Mouse (Mus musculus) c-Kit-positive CD71-negative TER-119-negative erythroid progenitor cells, embryonic 14.5 days (primary cell): ENCODE data around the gene Vdac1.

Experiments
- DNase-seq: peaks from one replicate; pipeline ENCODE4 v3.0.0-alpha.2; 2013; ENCODE audit warnings: low read depth

Gene Vdac1

DNA sequence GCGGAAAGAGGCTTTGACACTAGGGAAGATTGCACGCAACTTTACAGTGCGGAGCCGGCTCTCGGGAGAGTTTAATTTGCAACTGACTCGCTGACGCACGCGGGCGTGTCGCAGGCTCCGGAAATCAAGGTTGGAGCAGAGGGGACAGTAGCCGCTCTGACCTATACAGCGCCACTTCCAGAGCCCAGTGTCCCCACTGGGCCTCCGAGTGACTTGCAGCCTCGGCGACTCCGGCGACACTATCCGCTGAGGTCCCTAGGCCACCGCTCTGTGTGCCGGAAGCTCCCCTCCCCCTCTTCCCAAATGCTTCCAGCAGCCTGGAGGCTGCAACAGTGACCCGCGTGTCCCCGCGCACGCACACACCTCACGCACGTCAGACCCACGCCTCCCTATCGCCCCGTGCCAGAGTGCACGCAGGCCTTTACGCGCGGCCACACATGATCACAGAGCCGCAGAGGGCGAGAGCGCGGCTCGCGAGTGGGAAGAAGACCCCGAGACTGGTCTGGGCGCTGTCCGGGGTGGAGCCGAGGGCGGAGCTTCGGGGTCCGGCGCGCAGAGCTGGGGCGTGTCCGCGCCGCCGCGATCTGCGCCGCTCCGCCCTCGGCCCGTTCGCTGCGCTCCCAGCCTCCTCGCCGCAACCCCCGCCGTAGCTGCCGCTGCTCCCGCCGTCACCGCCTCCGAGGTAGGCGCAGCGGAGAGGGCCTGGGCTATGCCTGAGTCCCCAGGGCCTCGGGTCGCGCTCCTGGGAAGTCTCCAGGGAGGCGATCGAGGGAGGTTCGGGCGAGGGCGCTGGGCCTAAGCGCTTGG, at the start of gene Vdac1:
Vdac1 (plus strand) TSS at position 390 of the 807 bp plus-strand sequence.
- peak; percentile 67 for DNase-seq

DNA sequence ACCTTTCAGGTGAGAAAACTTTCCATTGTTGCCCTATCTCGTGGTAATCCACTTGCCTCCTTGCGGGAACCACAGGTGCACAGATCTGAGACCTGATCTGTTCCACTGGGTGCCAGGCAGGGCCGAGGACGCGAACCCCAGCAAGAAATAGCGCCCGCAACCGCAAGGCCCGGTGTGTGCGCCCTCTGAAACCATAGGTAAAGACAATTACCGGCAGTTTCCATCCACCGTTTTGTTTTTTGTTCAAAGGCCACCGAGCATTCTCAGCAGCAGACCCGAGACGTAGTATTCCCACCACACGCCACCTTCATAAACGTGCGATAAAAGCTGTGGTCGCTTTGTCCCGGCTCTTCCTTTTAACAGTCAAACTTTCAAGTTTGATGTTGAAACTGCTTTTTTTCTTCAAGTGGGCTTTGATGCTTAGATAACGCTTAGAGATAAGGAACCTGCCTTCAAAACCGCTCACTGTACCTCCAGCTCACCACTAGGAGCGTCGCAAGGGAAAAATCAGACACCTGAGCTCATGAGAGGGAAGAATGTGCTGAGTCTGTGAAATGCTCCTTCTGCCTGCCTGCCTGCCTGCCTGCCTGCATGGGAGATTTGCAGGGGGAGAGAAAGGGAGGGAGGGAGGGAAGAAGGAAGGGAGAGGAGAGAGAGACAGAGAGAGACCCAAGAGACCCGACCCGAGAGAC, 46.4 kb upstream of the Vdac1 start:
- no peak for DNase-seq

DNA sequence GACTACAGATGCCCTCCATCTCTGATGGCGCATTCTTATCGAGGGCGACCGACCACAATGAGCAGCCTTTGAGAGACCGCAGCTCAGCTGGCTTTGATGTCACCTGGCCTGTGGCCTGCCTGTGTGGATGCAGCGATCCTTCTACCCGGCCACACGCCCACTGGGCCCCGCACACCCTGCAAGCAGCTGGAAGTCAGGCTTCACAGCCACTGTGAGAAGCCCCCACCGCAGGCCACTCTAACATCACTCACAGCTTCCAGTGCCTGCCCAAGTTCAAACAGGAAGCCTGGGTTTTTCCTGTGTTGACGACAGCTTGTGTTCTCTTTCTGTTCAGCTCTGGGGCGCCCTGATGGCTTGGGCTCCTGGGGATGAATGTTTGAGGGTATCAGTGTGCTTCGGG, 42.2 kb upstream of the Vdac1 start:
- DNase-seq, result no peak

DNA sequence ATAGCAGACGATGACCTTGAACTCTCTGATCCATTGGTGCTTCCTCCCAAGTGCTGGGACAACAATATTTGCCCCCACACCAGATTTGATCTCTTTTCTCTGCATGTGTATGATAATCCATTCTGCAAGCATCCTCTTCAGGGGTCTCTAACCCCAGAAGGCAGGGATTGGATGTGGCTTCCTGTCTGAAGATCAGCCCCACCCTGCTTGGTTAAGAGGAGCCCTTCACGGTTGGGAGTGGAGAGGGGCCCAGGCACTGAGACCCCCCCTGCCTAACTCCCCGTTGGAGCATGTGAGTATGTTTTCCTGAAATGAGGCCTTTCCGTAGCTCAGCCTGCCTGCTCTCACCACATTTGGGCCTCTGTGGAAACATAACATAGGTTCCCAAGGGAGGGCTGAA, 41.0 kb upstream of the Vdac1 start:
- DNase-seq, result no peak

DNA sequence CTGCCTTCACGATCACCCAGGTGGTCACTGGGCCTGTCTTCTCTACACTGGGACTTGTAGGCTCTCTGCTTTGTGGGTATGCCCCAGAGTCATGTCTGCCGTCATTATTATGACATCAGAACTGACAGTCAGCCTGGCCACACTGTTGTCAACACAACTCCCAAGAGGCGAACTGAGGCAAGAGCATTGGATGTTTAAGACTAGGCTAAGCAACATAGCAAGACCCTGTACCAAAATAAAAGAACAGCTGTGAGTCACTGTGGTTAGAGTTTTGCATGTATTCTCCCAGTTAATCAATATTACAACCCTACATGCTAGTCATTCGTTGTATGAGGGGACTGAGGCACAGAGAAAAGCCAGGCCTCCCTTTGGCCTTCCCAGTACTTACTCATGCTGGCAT, 40.1 kb upstream of the Vdac1 start:
- DNase-seq, result no peak

DNA sequence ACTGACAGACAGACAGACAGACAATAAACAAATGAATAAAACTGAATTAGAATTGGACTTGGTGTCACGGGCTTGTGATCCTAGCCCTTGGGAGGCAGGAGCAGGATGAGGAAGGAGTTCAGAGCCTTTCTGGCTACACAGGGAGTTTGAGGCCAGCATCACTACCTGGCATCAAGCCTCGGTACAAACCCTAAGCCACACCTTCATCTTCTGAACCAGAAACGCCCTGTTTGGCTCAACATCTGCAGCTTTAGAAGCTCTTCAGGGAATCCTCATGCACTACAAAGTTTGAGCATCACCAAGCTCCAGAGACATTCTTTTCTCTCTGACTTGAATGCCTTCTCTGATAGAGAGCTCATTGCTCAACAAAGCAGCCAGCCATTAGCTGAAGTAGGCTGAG, 39.1 kb upstream of the Vdac1 start:
- DNase-seq, result no peak

DNA sequence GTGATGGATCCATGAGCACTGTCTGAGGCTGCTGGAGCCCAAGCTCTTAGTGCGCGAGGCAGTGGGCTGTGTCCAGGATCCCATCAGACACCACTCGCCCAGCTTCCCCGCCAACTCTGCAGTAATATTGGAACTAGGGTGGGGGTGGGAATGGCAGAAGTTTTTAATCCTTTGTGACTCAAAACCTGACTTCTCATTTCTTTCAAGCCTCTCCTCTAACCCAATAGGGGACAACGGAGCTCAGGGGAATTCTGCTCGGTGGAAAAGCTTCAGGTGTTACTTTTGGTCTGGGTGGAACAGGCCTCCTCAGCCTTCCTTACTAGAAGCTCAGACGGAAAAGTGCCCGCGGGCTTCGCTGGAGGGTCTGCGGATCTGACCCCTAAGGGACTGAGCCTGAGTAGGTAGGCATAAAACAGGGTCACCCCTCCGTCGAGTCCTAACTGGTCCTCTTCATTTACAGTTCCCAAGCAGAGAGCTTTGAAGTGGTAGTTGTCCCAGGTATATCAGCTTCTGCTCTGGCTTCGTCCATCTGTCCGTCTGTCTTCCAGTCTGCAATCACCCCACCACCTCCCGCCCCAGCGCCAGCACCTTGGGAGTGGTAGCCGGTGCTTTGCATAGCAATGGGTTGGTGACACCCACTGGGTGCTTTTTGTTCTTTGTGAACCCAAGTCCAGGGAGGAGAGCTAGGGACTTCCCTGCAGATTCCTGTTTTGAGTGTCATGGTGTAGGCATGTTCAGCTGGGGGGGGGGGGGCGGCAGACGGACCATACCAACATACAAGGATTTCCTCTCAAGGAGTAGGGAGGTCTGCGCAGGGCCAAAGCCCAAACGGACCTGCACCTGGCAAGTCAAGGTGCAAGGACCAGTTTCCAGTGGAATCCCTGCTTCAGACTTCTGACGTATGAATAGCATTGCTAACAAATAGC, 36.0 kb upstream of the Vdac1 start:
- DNase-seq, result no peak

DNA sequence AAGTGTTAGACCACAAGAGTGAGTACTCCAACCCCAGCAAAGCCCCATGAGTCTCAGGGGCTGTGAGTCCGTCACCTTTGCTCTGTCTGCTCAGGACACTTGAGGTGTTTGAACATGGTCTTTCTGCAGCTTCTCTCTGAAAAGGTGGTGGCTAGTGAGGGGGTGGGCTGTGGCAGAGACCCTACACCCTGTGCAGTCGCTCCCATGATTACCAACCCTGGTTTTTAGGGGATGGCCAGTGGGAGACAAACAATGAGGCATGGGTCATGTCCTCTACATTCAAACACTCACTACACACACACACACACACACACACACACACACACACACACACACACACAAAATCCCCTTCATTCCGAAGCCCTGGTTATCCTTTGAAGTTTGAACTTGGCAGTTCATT, 33.3 kb upstream of the Vdac1 start:
- no peak for DNase-seq

DNA sequence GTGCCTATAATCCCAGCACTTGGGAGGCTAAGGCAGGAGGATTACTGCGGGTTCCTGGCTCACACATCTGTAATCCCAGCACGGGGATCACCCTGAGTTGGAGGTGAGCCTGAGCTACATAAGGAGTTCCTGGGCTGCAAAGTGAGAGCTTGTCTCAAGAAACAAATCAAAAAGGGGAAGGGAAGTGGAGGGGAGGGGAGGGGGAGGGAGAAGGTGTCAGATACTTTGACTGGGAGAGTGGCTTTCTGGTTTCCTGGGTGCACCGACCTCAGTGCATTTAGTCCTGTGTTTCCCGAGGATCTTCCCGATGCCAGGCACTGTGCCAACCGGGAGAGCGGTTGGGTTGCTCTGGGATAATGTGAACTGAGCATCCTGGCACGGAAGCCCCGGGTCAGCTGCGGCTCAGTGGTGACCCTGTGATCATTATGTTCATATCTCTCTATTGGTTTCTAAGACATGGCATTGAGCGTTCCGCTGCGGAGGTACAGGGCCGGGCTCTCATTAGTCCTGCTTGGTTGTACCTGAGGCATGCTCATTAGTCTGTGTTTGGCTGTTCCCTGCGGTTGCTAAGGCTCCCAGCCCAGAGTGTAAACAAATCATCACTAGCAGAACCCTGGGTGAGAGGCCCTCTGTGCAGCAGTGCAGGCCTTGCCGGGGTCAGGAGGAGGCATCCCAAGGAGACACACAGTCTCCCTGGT, 28.1 kb upstream of the Vdac1 start:
- no peak for DNase-seq

DNA sequence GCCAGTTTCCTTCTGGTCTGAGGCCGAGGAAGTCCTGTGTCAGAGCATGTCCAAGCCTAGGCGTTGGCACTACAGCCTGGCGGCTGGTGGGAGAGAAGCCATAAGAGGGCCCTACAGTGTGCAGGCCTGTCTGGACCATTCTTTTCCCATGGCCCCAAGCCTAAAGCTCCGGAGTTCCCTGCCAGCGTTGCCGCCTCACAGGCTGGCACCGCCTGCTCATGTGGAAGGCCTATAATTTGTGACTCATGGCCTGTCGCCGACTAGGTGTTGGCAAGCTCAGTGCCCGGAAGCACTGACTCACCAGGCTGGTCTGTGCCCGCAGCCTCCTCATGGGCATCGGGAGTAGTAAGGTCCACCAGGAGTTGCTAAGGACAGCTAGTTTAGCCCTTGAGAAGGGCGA, 27.0 kb upstream of the Vdac1 start:
- no peak for DNase-seq

DNA sequence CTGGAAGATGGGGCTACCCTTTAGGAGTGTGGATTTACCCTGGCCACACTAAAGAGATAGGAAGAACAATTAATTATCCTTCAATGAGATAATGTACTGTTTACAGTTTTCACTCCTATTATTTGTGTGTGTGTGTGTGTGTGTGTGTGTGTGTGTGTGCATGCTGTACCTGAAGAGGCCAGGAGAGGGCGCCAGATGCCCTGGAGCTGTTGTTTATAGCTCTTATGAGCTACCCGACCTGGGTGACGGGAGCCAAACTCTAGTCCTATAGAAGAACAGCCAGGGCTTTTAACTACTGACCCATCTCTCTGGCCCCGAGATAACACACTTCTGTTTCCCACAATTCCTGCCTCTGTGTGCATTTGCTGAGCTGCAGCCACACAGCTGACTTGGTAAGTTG, 25.4 kb upstream of the Vdac1 start:
- no peak for DNase-seq

DNA sequence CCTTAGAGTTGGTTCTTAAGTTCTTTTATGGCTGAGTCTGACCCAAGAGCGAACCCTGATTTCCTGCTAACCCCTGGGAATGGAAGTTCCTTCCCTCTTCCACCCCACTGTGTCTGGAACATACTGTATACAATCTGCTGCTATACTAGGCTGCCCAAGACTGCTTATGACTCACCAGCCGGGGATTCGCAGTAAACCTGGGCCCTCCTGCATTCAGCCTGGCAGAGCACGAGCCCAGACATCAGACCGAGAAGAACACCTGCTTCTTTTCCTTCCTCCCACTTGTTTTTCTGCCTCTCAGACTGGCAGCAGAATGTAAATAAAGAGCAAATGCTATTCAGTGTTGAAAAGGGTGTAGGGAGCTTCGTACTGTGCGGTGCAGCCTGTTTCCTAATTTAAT, 24.7 kb upstream of the Vdac1 start:
- DNase-seq, result no peak

DNA sequence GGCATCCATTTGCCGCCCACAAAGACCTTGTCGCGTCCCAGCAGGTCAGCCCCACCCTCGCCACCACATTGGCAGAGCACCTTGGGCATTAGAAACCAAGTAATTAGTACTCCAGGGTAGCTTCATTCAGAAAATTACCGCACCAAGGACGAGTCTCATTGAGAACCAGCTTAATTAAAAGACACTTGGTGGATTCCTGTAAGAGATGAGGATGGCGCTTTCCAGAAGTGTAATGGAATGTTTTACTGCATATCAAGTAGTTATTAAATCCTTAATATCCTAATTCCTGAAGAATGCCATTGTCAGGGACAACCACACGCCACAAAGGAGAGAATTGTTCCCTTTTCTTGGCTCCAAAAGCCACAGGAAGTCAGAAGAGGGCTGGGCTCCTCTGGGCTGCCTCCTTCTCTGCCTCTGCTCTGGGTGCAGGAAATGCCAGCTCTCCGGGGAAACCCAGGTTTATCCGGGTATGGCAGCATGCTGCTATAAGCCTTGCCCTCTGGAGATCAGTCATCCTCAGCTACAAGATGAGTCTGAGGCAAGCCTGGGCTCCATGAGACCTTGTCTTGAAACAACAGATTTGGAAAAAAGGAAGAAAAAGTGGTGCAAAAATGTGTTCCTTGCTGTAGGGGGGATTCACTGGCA, 22.9 kb upstream of the Vdac1 start:
- DNase-seq, result no peak

DNA sequence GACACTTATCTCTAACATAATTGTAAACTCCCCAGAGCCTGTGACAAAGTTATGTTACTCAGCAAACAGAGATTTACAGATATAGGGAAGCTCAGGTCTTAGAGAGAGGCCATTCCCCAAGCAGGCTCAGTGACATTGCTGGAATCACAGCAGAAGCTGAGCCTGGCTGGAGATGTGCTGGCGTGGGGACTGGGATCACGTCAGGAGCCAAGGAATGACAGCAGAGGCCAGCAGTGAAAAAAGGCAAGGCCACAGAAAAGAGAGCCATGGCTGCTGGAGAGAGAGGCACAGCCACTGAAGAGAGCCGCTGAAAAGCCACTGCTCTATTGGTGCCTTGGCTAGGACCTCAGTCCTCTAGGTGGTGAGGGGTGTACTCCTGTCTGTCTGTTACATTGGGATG, 22.3 kb upstream of the Vdac1 start:
- no peak for DNase-seq

DNA sequence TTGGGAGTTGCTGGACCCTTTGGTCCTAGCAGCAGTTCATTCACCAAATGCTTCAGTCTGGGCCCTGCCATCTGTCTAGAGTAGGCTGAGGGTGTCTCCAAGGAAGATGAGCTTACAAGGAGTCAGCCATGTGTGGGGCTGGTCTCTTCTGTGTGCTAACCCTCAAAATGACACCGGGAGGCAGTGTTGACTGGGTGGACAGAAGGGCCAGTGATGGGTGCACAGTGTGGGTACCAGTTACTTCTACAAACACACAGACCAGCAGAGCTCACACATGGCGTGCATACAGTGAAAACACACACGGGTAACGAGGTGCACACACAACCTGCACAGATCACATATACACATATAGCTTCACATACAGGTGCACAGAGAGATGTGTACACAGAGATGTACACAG, 21.6 kb upstream of the Vdac1 start:
- no peak for DNase-seq

DNA sequence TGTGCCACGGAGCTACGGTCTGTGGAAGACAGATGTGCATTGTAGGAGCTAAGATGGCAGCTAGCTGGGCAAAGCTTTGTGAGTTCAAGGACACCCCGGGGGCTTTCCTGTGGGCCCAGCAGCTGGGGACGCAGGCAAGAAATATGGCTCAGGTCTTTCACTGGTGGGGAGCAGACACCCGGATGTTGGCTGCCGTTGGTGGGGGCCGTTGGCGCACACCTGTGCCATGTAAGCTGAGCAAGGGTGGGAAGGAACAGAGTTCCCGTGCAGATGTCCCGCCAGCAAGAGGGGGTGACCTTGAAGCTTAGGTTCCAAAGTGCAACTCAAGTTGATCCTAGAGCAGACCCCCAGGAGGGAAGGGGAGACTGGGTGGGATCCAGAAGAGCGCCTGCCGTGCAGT, 21.1 kb upstream of the Vdac1 start:
- no peak for DNase-seq

DNA sequence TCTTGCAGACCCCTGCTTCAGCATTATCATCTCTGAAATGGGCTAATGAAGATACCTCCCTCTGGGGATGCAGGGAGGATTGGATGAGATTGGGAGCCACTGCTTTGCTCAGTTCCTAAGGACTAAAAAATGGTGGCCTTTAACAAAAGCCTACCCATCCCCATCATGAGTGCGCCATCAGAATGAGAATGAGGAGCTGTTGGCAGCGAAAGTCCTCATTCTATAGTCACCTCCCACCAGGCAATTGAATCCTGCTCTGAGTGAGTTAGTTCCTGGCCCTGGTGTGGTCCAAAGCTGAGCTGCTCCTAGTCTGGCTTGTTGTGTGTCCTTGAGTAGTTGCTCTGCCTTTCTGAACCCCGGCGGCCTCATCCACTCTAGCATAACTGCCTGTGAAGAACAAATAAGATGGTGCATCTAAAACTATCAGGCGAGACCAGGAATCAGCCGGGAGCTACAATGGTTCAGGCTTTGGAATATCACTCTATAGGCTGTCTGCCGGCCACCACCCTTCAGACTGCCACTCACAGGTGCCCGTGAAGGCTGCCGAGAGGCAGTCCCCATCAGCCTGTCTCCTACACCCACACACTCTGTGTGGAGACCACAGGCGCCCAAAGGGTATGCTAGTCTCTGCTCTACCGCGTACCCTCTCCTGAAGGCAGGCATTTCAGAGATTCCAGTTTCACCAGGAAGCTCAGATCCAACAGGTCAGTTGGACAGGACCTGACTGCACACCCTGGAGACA, 20.4 kb upstream of the Vdac1 start:
- no peak for DNase-seq

DNA sequence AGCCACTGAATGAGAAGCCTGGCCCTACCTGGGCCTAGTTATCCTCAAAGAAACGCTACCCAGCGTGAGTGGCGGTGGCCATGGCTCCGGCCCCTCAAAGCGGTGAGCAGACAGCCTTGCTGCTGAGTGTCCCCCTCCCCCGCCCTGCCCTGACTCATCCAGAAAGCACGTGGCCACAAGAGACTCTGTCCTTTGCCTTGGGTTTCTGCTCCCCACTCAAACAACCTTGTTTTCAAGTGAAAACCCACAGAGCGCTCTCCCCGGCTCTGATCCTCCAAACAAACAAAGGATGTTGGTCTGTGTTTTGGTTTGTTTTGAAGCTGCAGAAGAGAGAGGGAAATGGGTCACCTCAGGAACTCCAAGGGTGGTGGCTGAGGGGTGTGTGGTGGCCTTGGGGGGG, 19.7 kb upstream of the Vdac1 start:
- DNase-seq, result no peak

DNA sequence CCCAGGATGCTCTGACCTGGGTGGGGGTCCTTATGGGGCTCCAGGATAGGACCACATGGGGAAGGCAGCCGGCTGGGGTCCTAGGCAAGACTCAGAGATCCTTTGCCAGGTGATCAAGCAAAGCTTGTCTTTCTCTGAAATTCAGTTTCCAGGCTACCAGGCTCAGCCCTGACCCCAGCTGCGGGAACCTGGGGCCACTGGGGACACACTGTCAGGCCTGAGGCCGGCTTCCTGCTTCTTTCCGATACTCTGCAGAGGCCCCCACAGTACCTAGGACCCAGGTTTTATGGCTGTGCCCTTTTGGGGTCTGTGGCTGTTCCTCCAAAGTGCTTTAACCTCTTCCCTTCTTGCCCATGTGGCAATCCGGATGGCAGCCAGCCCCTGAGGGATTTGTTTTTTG, 19.2 kb upstream of the Vdac1 start:
- no peak for DNase-seq

DNA sequence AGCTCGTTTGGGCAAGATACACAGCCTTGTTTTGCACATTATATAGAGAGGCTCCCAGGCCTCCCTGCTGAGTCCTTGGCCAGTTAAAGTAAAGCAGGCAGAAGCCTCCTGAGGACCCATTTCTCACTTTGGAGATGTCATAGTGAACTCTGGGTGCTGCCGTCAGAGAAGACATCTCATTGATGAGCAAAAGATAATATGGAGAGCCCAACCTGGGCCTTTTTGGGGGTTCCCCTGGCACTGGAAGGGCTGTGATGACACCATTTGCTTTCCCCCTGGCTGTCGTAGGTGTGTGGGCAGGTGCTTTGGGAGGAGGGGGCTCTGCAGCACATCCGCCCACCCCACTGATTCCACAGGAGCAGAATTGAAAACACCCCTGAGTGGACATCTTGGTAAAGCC, 18.4 kb upstream of the Vdac1 start:
- no peak for DNase-seq

DNA sequence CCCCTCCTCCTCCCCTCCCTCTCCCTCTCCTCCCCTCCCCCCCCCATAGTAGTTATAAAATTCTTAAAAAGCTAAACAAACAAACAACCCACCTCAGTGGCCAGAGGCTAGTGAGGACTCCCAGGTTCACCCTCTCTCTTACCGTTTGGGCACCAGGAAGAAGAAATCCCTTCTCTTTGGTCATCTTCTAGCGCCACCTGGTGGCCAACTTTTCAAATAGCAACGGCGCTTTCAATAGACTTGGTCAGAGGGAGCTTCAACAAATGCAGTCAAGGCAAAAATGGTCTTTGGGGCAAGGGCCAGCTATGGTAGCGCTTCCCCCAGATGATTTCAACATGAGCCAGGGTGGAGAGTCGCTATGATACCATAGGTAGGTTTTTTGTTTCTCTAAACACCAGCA, 17.5 kb upstream of the Vdac1 start:
- peak; percentile 85 for DNase-seq
